Mouse (Mus musculus) subcutaneous adipose tissue, adult 2 months (tissue): ENCODE measurements around the gene Gm7978. TPM values are rescaled to one million over a fixed set of nuclear protein-coding genes. Genes with fewer than 3 reads are reported as not detected.

Experiments
- polyA plus RNA-seq: library from polyadenylated mRNA; depleted of rRNA; stranded (reverse); fragments of >200 nt; gene quantifications from 2 replicates; pipeline ENCODE4 v1.2.3, GENCODE M21; 2012; ENCODE audit warnings: low replicate concordance; rRNA removed

The Gm7978 gene
- not detected in 2 replicates for polyA plus RNA-seq

GRCm38 (mm10) chr5:95736073-95736472 is at the start of gene Gm7978:
Gene Gm7978 (minus strand): TSS chr5:95736173.

DNA sequence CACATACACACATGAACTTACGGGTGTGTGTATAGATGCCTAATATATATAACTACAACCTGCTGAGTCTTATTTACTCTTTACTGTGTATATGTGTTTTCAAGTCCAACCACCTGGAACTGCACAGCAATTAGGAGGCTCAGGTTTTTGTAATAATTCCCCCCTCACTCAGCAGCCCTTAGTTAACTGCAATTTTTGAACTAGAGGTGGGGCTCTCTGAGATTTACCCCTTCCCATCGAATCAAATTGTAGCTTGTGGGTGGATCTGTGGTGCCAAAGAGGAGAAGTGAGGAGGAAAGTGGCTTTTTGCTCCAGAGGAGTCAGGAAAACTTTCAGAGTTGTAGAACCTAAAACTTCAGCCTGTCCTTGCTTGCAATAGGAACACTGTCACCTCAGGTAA is 39.7 kb upstream of the Gm7978 start, which contains the start of gene E330014E10Rik:
Gene E330014E10Rik, plus strand, starts transcription at position 301 of the 400 bp plus-strand sequence.

GRCm38 (mm10) chr5:95741714-95742113 is 5.7 kb upstream of the Gm7978 start, which contains the start of gene Gm7982:
Gene Gm7982 (plus strand): TSS chr5:95742014.

Other genes starting within 250 kb of the Gm7978 start
- not detected in 2 replicates for gene Gm3286, start 225.4 kb downstream of the Gm7978 start, polyA plus RNA-seq
- not detected in 2 replicates for gene Gm7971, start 141.3 kb downstream of the Gm7978 start, polyA plus RNA-seq
- gene Gm7982, start 5.8 kb upstream of the Gm7978 start, polyA plus RNA-seq, result not detected in 2 replicates
- not detected in 2 replicates for gene E330014E10Rik, start 39.8 kb upstream of the Gm7978 start, polyA plus RNA-seq
- gene Cxcl13, start 220.8 kb upstream of the Gm7978 start, polyA plus RNA-seq, result 0.23 and 0.28 TPM in 2 replicates